Mouse (Mus musculus) C2C12 (cell line): ENCODE data around the gene Crlf2.

Experiments used
- CTCF ChIP-seq: IDR thresholded peaks from one replicate; pipeline ENCODE4 v1.5.1; 2011; ENCODE audit not compliant: control insufficient read depth, insufficient read depth, insufficient read length
- MAX ChIP-seq: IDR thresholded peaks from one replicate; pipeline ENCODE4 v1.6.1; 2011; ENCODE audit warnings: mild to moderate bottlenecking, control low read depth
- MYOD1 ChIP-seq: IDR thresholded peaks from one replicate; pipeline ENCODE4 v1.6.1; 2011; ENCODE audit warnings: low read depth; ENCODE audit not compliant: control insufficient read depth, insufficient read length
- MYOG ChIP-seq: IDR thresholded peaks from one replicate; pipeline ENCODE4 v1.6.1; 2011; ENCODE audit not compliant: control insufficient read depth, insufficient read length; ENCODE audit errors: extremely low read depth
- USF1 ChIP-seq: IDR thresholded peaks from one replicate; pipeline ENCODE4 v1.6.1; 2011; ENCODE audit warnings: low read depth, mild to moderate bottlenecking, control low read depth, moderate library complexity

- TF ChIP-seq CTCF (no peak), MAX (no peak), USF1 (no peak), MYOD1 (no peak), MYOG (no peak)
Observed at GRCm38 (mm10) chr5:109506729-109507128, 52.1 kb downstream of the Crlf2 start.
